Mouse (Mus musculus): ENCODE results near the gene Btg4. TPM values are rescaled to one million over a fixed set of nuclear protein-coding genes. Genes with fewer than 3 reads are reported as not detected.

The Btg4 gene
- total RNA-seq, 2 experiments from 2014 or later = not detected

GRCm38 (mm10) chr9:51147294-51147693 lies 86.6 kb downstream of the Btg4 start:
- intact Hi-C loops (cut with DNase I) = no loop called here
- DNase-seq (ENCODE audit: low spot score in 2 of 2) = no peak

- intact Hi-C loops (cut with DNase I) = loop anchor here (2.0 to 5.0 kb wide), 2 partner anchors 303 to 360 kb away; no protein-coding TSS in a partner anchor
- peak; percentile 69 to 86 for DNase-seq (ENCODE audit: low spot score in 2 of 2)
These were observed 91.5 kb downstream of the Btg4 start for GRCm38 (mm10) chr9:51152079-51152752.

DNA sequence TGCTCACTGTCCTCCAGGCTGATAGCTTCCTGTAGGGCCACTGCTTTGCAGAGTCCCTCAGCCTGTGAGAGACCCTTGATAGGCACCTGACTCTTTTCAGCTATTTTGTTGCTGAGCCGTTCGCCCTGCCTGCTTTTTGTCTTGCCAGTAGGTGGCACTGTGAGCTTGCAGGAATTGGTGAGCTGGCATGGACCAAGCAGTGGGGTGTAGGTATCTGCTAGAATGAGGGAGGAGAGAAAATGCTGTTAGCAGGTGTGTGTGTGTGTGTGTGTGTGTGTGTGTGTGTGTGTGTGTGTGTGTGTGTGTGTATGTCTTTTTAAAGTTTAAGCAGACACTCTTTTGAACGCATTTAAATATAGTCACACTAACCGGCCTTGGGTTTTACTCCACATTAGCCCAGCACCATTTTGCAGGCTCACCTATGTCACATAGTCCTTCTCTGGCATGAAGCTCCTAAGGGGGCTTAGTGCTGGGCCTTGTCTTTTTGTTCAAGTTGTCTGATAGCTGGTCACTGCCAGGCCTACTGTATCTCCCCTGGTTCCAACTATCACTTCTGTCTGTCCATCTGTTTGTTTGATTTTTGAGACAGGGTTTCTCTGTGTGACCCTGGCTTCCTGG lies 101.2 kb downstream of the Btg4 start:
- DNase-seq (ENCODE audit: low spot score in 2 of 2) = peak; percentile 84 to 87
- intact Hi-C loops (cut with DNase I) = loop anchor here (1.0 to 5.0 kb wide), 4 partner anchors 115 to 790 kb away; partner anchors contain the start of gene Colca2

DNA sequence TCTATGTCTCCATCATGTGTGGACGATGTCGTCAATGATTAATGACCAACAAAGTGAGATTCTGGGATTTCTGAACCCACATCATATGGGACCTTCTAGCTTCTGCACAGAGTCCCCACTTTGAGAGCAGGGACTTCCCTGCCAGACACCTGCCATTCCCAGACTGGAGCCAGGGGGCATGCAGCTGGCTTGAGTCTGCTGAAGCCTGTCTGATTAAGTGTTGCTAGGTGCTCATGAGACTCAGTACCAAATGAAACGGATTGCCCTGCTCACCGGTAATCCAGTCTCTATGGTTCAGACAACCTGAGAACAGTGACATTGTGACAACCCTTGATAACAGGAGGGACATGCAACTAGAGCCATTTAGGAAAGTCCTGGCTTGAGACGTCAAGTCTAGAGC lies 103.3 kb downstream of the Btg4 start:
- no peak for DNase-seq (ENCODE audit: low spot score in 2 of 2)
- intact Hi-C loops (cut with DNase I) = loop anchor here (5.0 kb wide), 3 partner anchors 113 to 788 kb away; partner anchors contain the start of gene Colca2

- DNase-seq (ENCODE audit: low spot score in 2 of 2) = no peak
- intact Hi-C loops (cut with DNase I) = no loop called here
These were observed 104.8 kb downstream of the Btg4 start, which contains the start of gene Gm32742 for GRCm38 (mm10) chr9:51165312-51166180. Gene Gm32742 (minus strand): TSS chr9:51165517.

DNA sequence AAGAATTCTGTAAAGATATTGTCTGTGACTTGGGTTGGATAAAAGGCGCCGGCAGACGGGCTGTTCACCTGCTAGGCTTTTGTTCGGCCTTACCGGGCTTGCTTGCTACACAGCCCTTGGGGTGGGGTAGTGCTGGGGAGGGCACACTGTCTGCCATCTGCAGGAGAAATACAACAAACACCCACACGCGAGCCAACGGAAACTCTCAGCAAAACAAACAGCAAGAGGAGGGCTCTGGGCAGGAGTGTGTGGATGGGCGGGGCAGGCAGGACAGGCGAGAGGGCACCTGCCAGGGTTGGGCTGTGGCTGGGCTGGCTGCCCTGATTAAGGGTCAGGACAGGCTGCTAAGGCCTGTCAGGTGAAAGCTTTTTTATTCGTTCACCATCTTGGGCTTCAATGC lies 107.3 kb downstream of the Btg4 start:
- intact Hi-C loops (cut with DNase I) = no loop called here
- DNase-seq (ENCODE audit: low spot score in 2 of 2) = no peak

DNA sequence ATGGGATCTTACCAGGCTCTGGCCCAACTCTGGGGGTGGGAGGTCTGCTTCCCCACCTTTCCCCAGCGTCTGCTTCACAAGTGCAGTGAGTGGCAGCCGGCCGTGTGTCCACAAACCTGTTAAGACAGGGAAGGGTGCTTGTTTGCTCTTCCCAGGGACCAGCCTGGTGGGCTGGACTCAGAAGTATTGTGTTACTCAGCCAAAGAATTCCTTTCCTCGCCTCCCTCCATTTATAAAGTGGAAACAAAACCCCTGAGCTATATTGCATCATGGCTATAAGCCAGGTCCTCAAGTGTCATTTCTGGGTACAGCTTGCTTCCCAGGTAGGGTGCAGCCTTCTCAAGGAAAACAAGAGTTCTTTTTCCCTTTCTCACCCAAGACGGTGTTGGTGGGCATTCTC lies 108.0 kb downstream of the Btg4 start:
- intact Hi-C loops (cut with DNase I) = no loop called here
- DNase-seq (ENCODE audit: low spot score in 2 of 2) = no peak

GRCm38 (mm10) chr9:51169133-51169532 lies 108.4 kb downstream of the Btg4 start:
- intact Hi-C loops (cut with DNase I) = no loop called here
- no peak for DNase-seq (ENCODE audit: low spot score in 2 of 2)

Small RNA genes within 50 kb of the gene (microRNA-seq; reads per million reads assigned to microRNA genes)
- gene Mir34b (10.4 to 15.8 reads per million in 2 experiments), gene Mir34c (251 to 277 reads per million in 2 experiments)

Other genes starting within 250 kb of the Btg4 start
- gene Ppp2r1b, start 215.6 kb upstream of the Btg4 start, total RNA-seq (2021) = 10 to 100 TPM; 17.6 to 19.1 TPM
- gene Sik2, start 51.8 kb upstream of the Btg4 start, total RNA-seq (2021) = 10 to 100 TPM; 51.5 to 56.2 TPM
- 1 to 10 TPM; 6.6 to 8.2 TPM for gene Layn, start 16.2 kb downstream of the Btg4 start, total RNA-seq (2021)
- not detected for gene 4833427G06Rik, start 41.2 kb downstream of the Btg4 start, total RNA-seq (2021)
- not detected for gene Gm32742, start 104.6 kb downstream of the Btg4 start, total RNA-seq (2021)
- under 1 TPM in 1 of 2 experiments, not detected in 1; 0.16 TPM for gene Pou2af1, start 152.8 kb downstream of the Btg4 start, total RNA-seq (2021)
- 1 to 10 TPM; 1.1 to 2.3 TPM for gene Colca2, start 217.7 kb downstream of the Btg4 start, total RNA-seq (2021)

Measured in left cerebral cortex, postnatal 25 days (tissue).